Mouse (Mus musculus) small intestine, adult 2 months (tissue): Measurements from ENCODE around the gene Olfr561.

Experiments used
- CTCF ChIP-seq: fragments of 200-500 bp; IDR thresholded peaks from 2 replicates; pipeline ENCODE4 v1.5.1; 2012; ENCODE audit warnings: low read depth, mild to moderate bottlenecking, control low read depth, inconsistent platforms, low read length, moderate library complexity, mixed read lengths; ENCODE audit not compliant: insufficient replicate concordance, insufficient read length; ENCODE audit errors: extremely low read depth
- POLR2A ChIP-seq: fragments of 200-500 bp; IDR thresholded peaks from 2 replicates; pipeline ENCODE4 v1.6.1; 2012; ENCODE audit warnings: low read depth, mild to moderate bottlenecking, control low read depth, inconsistent platforms, low read length, moderate library complexity

- TF ChIP-seq POLR2A: no peak
- TF ChIP-seq CTCF: no peak
Observed at GRCm38 (mm10) chr7:102737705-102738104, 33.3 kb upstream of the Olfr561 start.
